Mouse (Mus musculus) erythroblast, embryonic 14.5 days (primary cell): ENCODE data around the gene Olfr844. TPM values are rescaled to one million over a fixed set of nuclear protein-coding genes. Genes with fewer than 3 reads are reported as not detected.

ENCODE experiments used
- H3K27me3 ChIP-seq: 2 replicates; pipeline ENCODE4 v1.6.1; 2012; ENCODE audit warnings: inconsistent platforms; ENCODE audit not compliant: control insufficient read depth
- H3K36me3 ChIP-seq: 2 replicates; pipeline ENCODE4 v1.6.1; 2012; ENCODE audit warnings: mild to moderate bottlenecking, inconsistent platforms; ENCODE audit not compliant: control insufficient read depth
- H3K4me1 ChIP-seq: 2 replicates; pipeline ENCODE4 v1.6.1; 2012; ENCODE audit warnings: inconsistent platforms; ENCODE audit not compliant: control insufficient read depth
- H3K4me3 ChIP-seq: replicated peaks from 2 replicates; pipeline ENCODE3; 2012; ENCODE audit warnings: moderate library complexity, mild to moderate bottlenecking, inconsistent platforms
- H3K9me3 ChIP-seq: 2 replicates; pipeline ENCODE4 v1.6.1; 2012; ENCODE audit warnings: low read length, inconsistent platforms, mixed read lengths; ENCODE audit not compliant: control insufficient read depth
- GATA1 ChIP-seq: IDR thresholded peaks from 2 replicates; pipeline ENCODE4 v1.6.1; 2012; ENCODE audit warnings: low read length, inconsistent platforms, mixed read lengths
- TAL1 ChIP-seq: IDR thresholded peaks from 3 replicates; pipeline ENCODE4 v1.6.1; 2012; ENCODE audit warnings: low read length, inconsistent platforms, mixed read lengths
- polyA plus RNA-seq: library from polyadenylated mRNA; stranded (reverse); fragments of >175 nt; gene quantifications from 2 replicates; pipeline ENCODE4 v1.2.3, GENCODE M21; 2012

Gene Olfr844
- polyA plus RNA-seq: not detected in 2 replicates

DNA sequence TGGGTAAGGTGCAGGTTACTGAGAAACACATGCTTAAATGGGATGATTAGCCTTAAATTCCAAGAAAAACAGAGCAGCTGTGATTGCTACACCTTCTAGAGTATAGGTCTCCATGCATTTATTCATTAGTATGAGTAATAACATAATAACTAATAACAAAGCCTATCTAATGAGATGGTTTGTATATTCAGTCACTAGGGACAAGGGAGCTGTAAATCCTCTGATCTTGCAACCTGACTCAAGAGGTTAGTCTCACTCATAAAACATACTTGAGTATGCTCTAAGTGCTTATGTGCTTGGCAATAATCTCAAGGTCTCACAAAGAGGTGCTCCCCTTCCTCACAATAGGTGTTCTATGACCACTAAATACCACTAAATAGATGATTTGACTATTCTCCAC is at the start of gene Olfr844:
Gene Olfr844 (plus strand): TSS at position 301 of the 400 bp plus-strand sequence.
- no peaks in the 10 kb centered on the region for H3K27me3 ChIP-seq
- H3K9me3 ChIP-seq: peaks cover 2% of the 10 kb centered on the region; the same call in 1 of the 2 replicates
- no peaks in the 10 kb centered on the region for H3K4me1 ChIP-seq
- H3K36me3 ChIP-seq: no peaks in the 10 kb centered on the region
- H3K4me3 ChIP-seq: no peak within 1 kb of the TSS
- TF ChIP-seq GATA1: no peak
- no peak for TF ChIP-seq TAL1

GRCm38 (mm10) chr9:19336157-19336556 is 20.0 kb downstream of the Olfr844 start, which contains the start of gene Olfr845:
Gene Olfr845 (plus strand): TSS chr9:19336457.
- no peak for TF ChIP-seq GATA1
- no peak for TF ChIP-seq TAL1
- Histone ChIP-seq H3K27me3 (no peaks in the 10 kb centered on the region), H3K36me3 (no peaks in the 10 kb centered on the region), H3K4me1 (no peaks in the 10 kb centered on the region), H3K9me3 (no peaks in the 10 kb centered on the region), H3K4me3 (no peak within 1 kb of the TSS)

DNA sequence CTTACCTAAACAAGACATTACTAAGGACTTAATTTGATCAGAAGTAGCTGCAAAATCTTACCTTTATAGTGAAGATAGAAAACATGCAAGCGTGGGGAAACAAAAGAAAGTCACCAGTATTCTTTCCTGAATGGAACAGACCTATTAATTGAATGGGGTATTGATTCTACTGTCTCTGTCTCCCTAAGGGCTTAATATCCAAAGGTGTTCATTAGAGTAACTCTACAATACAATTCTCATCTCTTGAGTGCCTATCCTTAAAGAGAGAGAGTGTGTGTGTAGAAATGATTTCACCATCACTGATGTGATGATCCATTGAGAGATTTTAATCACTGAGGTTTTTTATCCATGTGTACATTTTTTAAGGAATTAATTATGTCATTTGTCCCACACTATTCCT is 47.8 kb downstream of the Olfr844 start, which contains the start of gene Olfr846:
Gene Olfr846 (minus strand): TSS at position 101 of the 400 bp plus-strand sequence.
- TF ChIP-seq TAL1: no peak
- TF ChIP-seq GATA1: no peak

More for the DNA sequence above, 47.8 kb downstream of the Olfr844 start, which contains the start of gene Olfr846:
- Histone ChIP-seq H3K27me3 (no peaks in the 10 kb centered on the region), H3K4me3 (no peak within 1 kb of the TSS), H3K4me1 (no peaks in the 10 kb centered on the region), H3K36me3 (no peaks in the 10 kb centered on the region), H3K9me3 (peaks cover 3% of the 10 kb centered on the region; the same call in 1 of the 2 replicates)

Other genes starting within 250 kb of the Olfr844 start
- gene Olfr836, start 196.0 kb upstream of the Olfr844 start, polyA plus RNA-seq: 0.01 TPM in 1 of 2 replicates, not detected in the other
- gene Olfr837, start 180.0 kb upstream of the Olfr844 start, polyA plus RNA-seq: not detected in 2 replicates
- not detected in 2 replicates for gene Olfr839-ps1, start 139.0 kb upstream of the Olfr844 start, polyA plus RNA-seq
- gene Olfr843, start 64.4 kb upstream of the Olfr844 start, polyA plus RNA-seq: not detected in 2 replicates
- gene Olfr845, start 20.1 kb downstream of the Olfr844 start, polyA plus RNA-seq: not detected in 2 replicates
- gene Olfr846, start 47.7 kb downstream of the Olfr844 start, polyA plus RNA-seq: not detected in 2 replicates
- not detected in 2 replicates for gene Olfr847, start 62.3 kb downstream of the Olfr844 start, polyA plus RNA-seq
- not detected in 2 replicates for gene Olfr849, start 123.9 kb downstream of the Olfr844 start, polyA plus RNA-seq
- gene Olfr850, start 161.9 kb downstream of the Olfr844 start, polyA plus RNA-seq: not detected in 2 replicates
- not detected in 2 replicates for gene Olfr851, start 176.9 kb downstream of the Olfr844 start, polyA plus RNA-seq
- gene Olfr853, start 224.7 kb downstream of the Olfr844 start, polyA plus RNA-seq: not detected in 2 replicates